Mouse (Mus musculus) heart, postnatal 0 days (tissue): ENCODE results near the gene Sned1.

Experiments
- CTCF ChIP-seq: IDR thresholded peaks from 2 replicates; pipeline ENCODE4 v1.5.1; 2016; ENCODE audit warnings: antibody characterized with exemption, control low read depth, low read depth
- EP300 ChIP-seq: IDR thresholded peaks from 2 replicates; pipeline ENCODE4 v1.6.1; 2016; ENCODE audit warnings: antibody characterized with exemption, low read depth

DNA sequence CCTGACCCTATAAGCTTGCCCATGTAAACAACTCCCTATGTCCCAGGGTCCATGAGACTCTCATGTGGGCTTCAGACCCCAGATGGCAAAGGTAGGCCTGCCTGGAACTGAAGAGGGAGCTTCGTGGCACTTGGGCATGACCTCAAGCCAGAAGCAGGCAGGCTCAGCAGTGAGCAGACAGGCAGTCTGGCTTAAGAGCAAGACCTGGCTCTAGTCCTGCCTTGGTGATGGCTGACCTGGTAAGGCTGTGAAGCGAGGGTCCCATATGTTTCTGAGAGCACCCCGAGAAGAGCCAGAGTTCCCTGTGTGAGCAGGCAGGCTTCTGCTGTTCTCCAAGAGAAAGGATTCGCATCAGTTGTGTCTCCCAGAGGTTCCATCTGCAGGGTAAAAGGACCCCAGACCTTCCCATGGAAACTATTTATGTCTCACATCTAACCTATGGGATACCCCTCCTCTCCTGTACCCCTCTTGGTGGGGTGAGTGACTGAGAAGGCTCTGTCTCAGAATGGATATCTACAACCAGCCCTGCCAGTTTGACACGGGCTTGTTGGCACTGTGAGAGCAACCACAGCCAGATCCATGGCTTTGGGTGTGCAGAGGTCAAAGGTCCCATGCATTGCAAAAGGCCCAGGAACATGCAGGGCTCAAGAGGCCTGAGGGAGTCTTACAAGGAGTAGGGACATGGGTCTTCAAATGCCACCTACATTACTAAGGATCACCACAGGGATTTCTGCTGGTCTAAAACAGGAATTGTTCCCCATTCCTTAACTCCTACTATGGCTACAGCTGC, 9.7 kb upstream of the Sned1 start:
- no peak for TF ChIP-seq CTCF
- TF ChIP-seq EP300 = no peak
